Mouse (Mus musculus): Measurements from ENCODE around the gene Mbd3.

Mbd3 gene

GRCm38 (mm10) chr10:80425041-80425440 is 25.7 kb upstream of the Mbd3 start:
- no peak for DNase-seq (ENCODE audit: low spot score in 2 of 2)

DNA sequence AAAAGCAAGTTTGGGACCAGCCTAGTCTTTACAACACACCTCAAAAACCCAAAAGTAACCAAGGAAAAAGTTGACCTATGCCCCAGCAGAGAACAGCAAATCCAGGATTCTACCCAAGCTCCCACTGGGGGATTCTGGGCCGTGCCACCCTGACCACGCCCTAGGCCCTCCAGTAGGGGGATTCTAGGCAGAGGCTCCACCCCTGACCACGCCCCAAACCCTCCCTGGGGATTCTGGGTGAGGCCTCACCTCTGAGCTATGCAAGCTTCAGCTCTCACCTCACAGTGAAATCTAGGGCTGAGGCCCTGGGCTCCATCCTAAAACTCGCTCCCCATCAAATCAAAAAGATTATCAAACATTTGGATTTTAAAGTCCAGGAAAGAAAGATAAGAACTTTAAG is 24.2 kb upstream of the Mbd3 start:
- DNase-seq (ENCODE audit: low spot score in 2 of 2) = peak in 1 of 2 experiments; percentile 49

DNA sequence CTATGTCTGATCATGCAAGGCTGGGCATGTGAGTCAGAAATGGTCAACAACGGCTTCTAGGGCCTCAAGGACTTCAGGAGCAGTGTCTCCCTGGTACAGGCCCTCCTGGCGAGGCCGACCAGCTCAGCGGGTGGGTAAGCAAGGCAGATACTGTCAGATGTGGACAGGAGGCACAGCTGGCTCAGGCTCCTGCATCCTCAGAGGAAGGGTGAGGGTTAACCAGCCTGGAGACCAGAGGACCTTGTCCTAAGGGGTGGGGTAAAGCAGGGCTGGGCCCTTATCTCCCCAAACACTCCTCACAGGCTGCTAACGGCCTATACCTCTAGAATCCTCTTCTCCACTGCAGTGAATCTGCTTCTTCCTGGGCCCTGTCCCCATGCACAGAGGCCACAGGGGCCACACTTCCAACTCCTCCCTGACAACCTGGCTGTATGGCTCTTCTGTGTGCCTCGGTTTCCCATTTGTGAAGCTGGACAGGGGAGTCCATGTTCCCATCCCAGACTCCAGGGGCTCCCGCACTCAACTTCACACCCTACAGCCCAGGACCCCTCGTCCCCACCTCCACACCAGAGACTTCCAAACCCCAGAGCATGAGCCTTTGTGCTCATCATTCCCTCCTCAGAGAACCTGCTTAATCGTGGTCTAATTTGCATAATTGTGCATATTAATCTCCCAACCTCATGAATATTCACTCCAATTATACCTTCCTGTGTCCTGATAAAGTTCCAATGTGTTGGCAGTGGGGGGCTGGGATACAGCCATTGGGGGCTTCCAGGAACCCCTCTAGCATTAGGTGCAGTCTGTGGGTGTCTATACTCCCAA is 22.5 kb upstream of the Mbd3 start:
- no peak for DNase-seq (ENCODE audit: low spot score in 2 of 2)

GRCm38 (mm10) chr10:80421208-80421607 is 21.9 kb upstream of the Mbd3 start:
- DNase-seq (ENCODE audit: low spot score in 2 of 2) = no peak

DNA sequence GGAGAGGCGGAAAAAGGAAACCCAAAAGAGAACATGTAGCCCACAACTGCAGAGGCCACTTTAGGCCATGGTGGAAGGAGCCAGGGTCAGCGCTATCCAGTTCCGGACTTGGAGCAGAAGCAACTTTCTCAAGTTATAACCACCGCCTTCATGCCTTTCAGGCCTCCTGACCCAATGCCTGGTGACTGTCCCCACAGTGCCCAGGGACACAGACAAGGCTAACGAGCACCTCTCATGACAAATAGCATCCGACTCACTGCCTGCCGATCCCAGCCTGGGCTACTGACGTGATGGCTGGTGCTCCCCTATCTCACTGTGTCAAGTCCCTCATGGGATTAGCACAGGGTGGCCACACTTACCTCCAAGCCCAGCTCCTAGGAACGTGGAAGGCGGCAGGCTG is 21.4 kb upstream of the Mbd3 start:
- no peak for DNase-seq (ENCODE audit: low spot score in 2 of 2)

DNA sequence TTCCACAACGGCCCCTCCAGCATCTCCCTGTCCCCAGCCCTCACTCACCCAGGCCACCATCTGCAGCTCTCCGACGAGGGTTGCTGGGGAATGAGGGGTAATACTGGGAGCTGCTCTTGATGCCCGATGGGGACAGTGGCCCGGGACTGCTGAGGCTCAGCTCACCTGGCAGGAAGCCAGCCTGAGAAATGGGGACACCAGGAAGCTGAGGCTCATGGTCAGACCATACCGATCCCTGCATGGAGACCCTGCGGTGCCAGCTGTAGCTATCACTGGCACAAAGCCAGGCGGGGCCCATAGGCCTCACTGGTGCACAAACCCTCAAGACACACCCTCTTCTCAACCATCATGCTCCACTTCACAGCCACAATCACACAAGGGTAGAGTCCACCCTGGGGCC is 20.1 kb upstream of the Mbd3 start:
- no peak for DNase-seq (ENCODE audit: low spot score in 2 of 2)

- no peak for DNase-seq (ENCODE audit: low spot score in 2 of 2)
Measured at GRCm38 (mm10) chr10:80418311-80418710, 19.0 kb upstream of the Mbd3 start.

- no peak for DNase-seq (ENCODE audit: low spot score in 2 of 2)
Measured at GRCm38 (mm10) chr10:80417841-80418240, 18.5 kb upstream of the Mbd3 start.

GRCm38 (mm10) chr10:80417371-80417770 is 18.0 kb upstream of the Mbd3 start:
- DNase-seq (ENCODE audit: low spot score in 2 of 2) = no peak

DNA sequence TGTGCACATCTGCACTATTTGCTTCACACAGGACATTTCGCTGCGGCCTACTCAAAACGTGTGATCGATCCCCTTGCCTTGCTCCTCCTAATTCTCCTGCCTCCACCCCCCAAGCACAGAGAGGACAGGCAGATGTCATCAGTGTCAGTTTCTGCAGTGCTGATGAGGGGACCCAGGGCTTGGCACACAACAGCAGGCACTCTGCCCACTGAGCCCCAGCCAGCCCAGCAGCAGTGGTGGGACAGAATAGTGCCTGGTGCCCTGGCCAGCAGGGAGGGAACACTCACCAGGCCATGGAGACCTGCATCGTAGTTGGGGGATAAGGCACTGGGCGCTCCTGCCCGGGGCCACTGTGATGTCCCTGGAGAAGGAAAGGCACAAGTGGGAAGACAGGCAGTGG is 16.2 kb upstream of the Mbd3 start:
- no peak for DNase-seq (ENCODE audit: low spot score in 2 of 2)

- DNase-seq (ENCODE audit: low spot score in 2 of 2) = no peak
Measured at GRCm38 (mm10) chr10:80412656-80413541, 13.5 kb upstream of the Mbd3 start.

GRCm38 (mm10) chr10:80407924-80408323 is 8.6 kb upstream of the Mbd3 start:
- no peak for DNase-seq (ENCODE audit: low spot score in 2 of 2)

- peak; percentile 89 for DNase-seq (ENCODE audit: low spot score in 2 of 2)
Measured at GRCm38 (mm10) chr10:80406684-80407501, 7.5 kb upstream of the Mbd3 start, which contains the start of gene Uqcr11. Gene Uqcr11, minus strand, starts transcription at chr10:80406830.

DNA sequence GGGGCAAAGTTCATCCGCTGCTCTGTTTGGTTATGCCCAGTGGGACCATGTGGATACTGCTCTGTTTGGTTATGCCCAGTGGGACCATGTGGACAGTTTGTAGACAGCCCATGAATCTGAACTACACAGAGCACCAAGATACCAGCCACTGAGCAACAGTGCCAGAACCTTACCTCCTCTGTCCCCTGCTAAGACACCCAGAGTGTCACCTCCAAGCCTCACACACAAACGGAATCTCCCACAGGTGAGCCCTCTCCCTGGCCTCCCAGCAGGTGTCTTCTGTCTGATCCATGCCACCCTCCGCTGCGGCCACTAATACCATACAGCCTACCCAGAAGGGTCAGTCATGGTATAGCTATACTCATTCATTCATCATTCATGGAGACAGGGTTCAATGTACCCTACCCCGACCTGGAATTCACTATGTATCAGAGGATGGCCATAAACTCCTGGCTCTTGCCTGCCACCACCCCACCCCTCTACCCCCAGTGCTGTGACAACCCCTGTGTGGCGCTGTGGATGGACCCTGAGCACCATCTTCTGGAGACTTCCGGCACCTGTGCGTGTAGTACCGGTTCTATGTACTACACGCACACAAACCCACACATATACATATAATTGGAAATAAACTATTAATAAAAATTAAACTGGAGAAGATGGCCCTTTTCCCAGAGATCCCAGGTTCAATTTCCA is 6.3 kb upstream of the Mbd3 start:
- no peak for DNase-seq (ENCODE audit: low spot score in 2 of 2)

DNA sequence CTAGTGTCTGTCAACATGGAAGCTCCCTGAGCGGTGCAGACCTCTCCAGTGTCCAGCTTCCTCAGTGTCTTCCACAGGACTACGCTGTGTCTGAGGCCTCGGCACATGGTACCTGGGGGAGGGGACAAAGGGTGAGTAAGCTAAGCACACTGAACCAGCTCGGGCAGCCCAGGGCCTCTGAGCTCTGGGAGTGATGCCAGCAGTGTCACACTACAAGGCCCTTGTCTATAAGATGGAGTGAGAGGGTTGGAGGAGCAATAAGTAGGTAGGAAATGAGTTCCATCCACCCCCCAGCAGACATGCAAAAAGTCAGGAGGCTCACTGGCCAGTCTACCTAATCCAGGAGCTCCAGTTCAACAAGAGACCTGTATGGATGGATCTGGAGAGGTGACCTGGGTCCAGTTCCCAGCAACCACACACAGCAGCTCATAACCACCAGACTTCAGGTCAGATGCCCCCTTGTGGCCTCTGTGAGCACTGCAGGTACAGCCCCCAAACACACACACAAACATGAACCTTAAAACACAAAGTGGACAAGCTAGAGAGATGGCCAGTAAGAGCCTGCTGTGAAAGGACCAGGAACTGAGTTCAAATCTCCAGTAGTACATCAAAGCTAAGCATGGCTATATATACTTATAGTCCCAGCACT is 3.8 kb upstream of the Mbd3 start:
- peak in 1 of 2 experiments; percentile 58 for DNase-seq (ENCODE audit: low spot score in 2 of 2)

- no peak for DNase-seq (ENCODE audit: low spot score in 2 of 2)
Measured at GRCm38 (mm10) chr10:80400704-80401161, 1.4 kb upstream of the Mbd3 start.

GRCm38 (mm10) chr10:80399973-80400703 is 788 bp upstream of the Mbd3 start:
- DNase-seq (ENCODE audit: low spot score in 2 of 2) = no peak

GRCm38 (mm10) chr10:80398719-80399190 is 595 bp downstream of the Mbd3 start:
- DNase-seq (ENCODE audit: low spot score in 2 of 2) = peak; percentile 96 to 98

DNA sequence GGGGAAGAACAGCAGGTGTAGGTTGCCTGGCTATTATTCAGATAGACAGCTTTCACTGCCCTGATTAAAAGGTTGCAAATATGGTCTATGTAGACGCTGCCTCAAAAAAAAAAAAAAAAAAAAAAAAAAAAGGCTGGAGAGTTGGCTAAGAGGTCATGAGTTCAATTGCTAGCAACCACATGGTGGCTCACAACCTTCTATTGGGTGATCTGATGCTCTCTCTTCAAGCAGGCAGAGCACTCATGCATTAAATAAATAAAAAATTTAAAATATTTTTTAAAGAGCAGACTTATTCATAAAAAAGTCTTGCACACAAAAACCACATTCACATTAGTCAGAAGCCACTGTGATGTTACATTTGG is 1.2 kb downstream of the Mbd3 start:
- no peak for DNase-seq (ENCODE audit: low spot score in 2 of 2)
